Mouse (Mus musculus): Measurements from ENCODE around the gene D6Wsu163e. TPM values are rescaled to one million over a fixed set of nuclear protein-coding genes. Genes with fewer than 3 reads are reported as not detected.

D6Wsu163e gene
- polyA plus RNA-seq, 1 experiment, result 4.4 TPM

GRCm38 (mm10) chr6:127005646-127006045 is 65.9 kb downstream of the D6Wsu163e start:
- H3K4me3 ChIP-seq (ENCODE audit: extremely low read depth, insufficient read depth, insufficient read length), result no peak overlapping the region
- no peak overlapping the region for H3K27ac ChIP-seq (ENCODE audit: insufficient read depth, low read length)
- H3K4me1 ChIP-seq (ENCODE audit: control insufficient read depth, insufficient read depth, insufficient read length), result no peaks in the 10 kb centered on the region
- 80% methylated on average over 3 of the region's 3 CpGs for WGBS
- DNase-seq (ENCODE audit: low read depth in 1 of 2, low spot score in 2 of 2), result no peak
- H3K27me3 ChIP-seq (ENCODE audit: control insufficient read depth, insufficient read depth, low read length), result no peaks in the 10 kb centered on the region
- H3K36me3 ChIP-seq (ENCODE audit: control insufficient read depth, insufficient read depth, low read length), result no peaks in the 10 kb centered on the region
- TF ChIP-seq CTCF (IDR thresholded peaks at IDR 0.05; ENCODE audit: extremely low read depth, insufficient read depth, insufficient read length, insufficient replicate concordance) (no peak), POLR2A (IDR thresholded peaks at IDR 0.05; ENCODE audit: low read depth, low read length) (no peak)

- WGBS, result 87% methylated on average over 3 of the region's 3 CpGs
- no peak for DNase-seq (ENCODE audit: low read depth in 1 of 2, low spot score in 2 of 2)
- no peaks in the 10 kb centered on the region for H3K36me3 ChIP-seq (ENCODE audit: control insufficient read depth, insufficient read depth, low read length)
- no peak overlapping the region for H3K4me3 ChIP-seq (ENCODE audit: extremely low read depth, insufficient read depth, insufficient read length)
- H3K27ac ChIP-seq (ENCODE audit: insufficient read depth, low read length), result no peak overlapping the region
- H3K4me1 ChIP-seq (ENCODE audit: control insufficient read depth, insufficient read depth, insufficient read length), result no peaks in the 10 kb centered on the region
- TF ChIP-seq CTCF (IDR thresholded peaks at IDR 0.05; ENCODE audit: extremely low read depth, insufficient read depth, insufficient read length, insufficient replicate concordance) (no peak), POLR2A (IDR thresholded peaks at IDR 0.05; ENCODE audit: low read depth, low read length) (no peak)
- H3K27me3 ChIP-seq (ENCODE audit: control insufficient read depth, insufficient read depth, low read length), result no peaks in the 10 kb centered on the region
These were observed 66.8 kb downstream of the D6Wsu163e start for GRCm38 (mm10) chr6:127006551-127006950.

GRCm38 (mm10) chr6:127010021-127010420 is 70.3 kb downstream of the D6Wsu163e start:
- TF ChIP-seq POLR2A (IDR thresholded peaks at IDR 0.05; ENCODE audit: low read depth, low read length), result no peak
- WGBS, result 93% methylated on average over 13 of the region's 13 CpGs
- no peak overlapping the region for H3K4me3 ChIP-seq (ENCODE audit: extremely low read depth, insufficient read depth, insufficient read length)
- no peaks in the 10 kb centered on the region for H3K27me3 ChIP-seq (ENCODE audit: control insufficient read depth, insufficient read depth, low read length)
- DNase-seq (ENCODE audit: low read depth in 1 of 2, low spot score in 2 of 2), result no peak
- H3K4me1 ChIP-seq (ENCODE audit: control insufficient read depth, insufficient read depth, insufficient read length), result no peaks in the 10 kb centered on the region
- no peaks in the 10 kb centered on the region for H3K36me3 ChIP-seq (ENCODE audit: control insufficient read depth, insufficient read depth, low read length)
- no peak overlapping the region for H3K27ac ChIP-seq (ENCODE audit: insufficient read depth, low read length)

- H3K36me3 ChIP-seq (ENCODE audit: control insufficient read depth, insufficient read depth, low read length), result no peaks in the 10 kb centered on the region
- DNase-seq (ENCODE audit: low read depth in 1 of 2, low spot score in 2 of 2), result no peak
- H3K4me3 ChIP-seq (ENCODE audit: extremely low read depth, insufficient read depth, insufficient read length), result no peak overlapping the region
- H3K27ac ChIP-seq (ENCODE audit: insufficient read depth, low read length), result no peak overlapping the region
- H3K4me1 ChIP-seq (ENCODE audit: control insufficient read depth, insufficient read depth, insufficient read length), result no peaks in the 10 kb centered on the region
- WGBS, result 78% methylated on average over 13 of the region's 13 CpGs
- no peak for TF ChIP-seq POLR2A (IDR thresholded peaks at IDR 0.05; ENCODE audit: low read depth, low read length)
- no peak for TF ChIP-seq CTCF (IDR thresholded peaks at IDR 0.05; ENCODE audit: extremely low read depth, insufficient read depth, insufficient read length, insufficient replicate concordance)
- H3K27me3 ChIP-seq (ENCODE audit: control insufficient read depth, insufficient read depth, low read length), result no peaks in the 10 kb centered on the region
These were observed 72.3 kb downstream of the D6Wsu163e start for GRCm38 (mm10) chr6:127011947-127012535.

GRCm38 (mm10) chr6:127014906-127015770 is 75.4 kb downstream of the D6Wsu163e start, which contains the start of gene Fgf6:
Fgf6 (plus strand) TSS chr6:127015586.
- no peak for DNase-seq (ENCODE audit: low read depth in 1 of 2, low spot score in 2 of 2)
- Histone ChIP-seq H3K4me3 (ENCODE audit: extremely low read depth, insufficient read depth, insufficient read length) (no peak within 1 kb of the TSS), H3K4me1 (ENCODE audit: control insufficient read depth, insufficient read depth, insufficient read length) (no peaks in the 10 kb centered on the region), H3K36me3 (ENCODE audit: control insufficient read depth, insufficient read depth, low read length) (no peaks in the 10 kb centered on the region), H3K27me3 (ENCODE audit: control insufficient read depth, insufficient read depth, low read length) (no peaks in the 10 kb centered on the region), H3K27ac (ENCODE audit: insufficient read depth, low read length) (no peak within 1 kb of the TSS)
- TF ChIP-seq POLR2A (IDR thresholded peaks at IDR 0.05; ENCODE audit: low read depth, low read length) (no peak), CTCF (IDR thresholded peaks at IDR 0.05; ENCODE audit: extremely low read depth, insufficient read depth, insufficient read length, insufficient replicate concordance) (no peak)
- 86% methylated on average over 26 of the region's 26 CpGs for WGBS

- WGBS, result 18% methylated on average over 6 of the region's 6 CpGs
- H3K36me3 ChIP-seq (ENCODE audit: control insufficient read depth, insufficient read depth, low read length), result no peaks in the 10 kb centered on the region
- no peak overlapping the region for H3K4me3 ChIP-seq (ENCODE audit: extremely low read depth, insufficient read depth, insufficient read length)
- no peak for DNase-seq (ENCODE audit: low read depth in 1 of 2, low spot score in 2 of 2)
- TF ChIP-seq POLR2A (IDR thresholded peaks at IDR 0.05; ENCODE audit: low read depth, low read length), result no peak
- no peak for TF ChIP-seq CTCF (IDR thresholded peaks at IDR 0.05; ENCODE audit: extremely low read depth, insufficient read depth, insufficient read length, insufficient replicate concordance)
- H3K4me1 ChIP-seq (ENCODE audit: control insufficient read depth, insufficient read depth, insufficient read length), result no peaks in the 10 kb centered on the region
- no peaks in the 10 kb centered on the region for H3K27me3 ChIP-seq (ENCODE audit: control insufficient read depth, insufficient read depth, low read length)
- H3K27ac ChIP-seq (ENCODE audit: insufficient read depth, low read length), result no peak overlapping the region
These were observed 79.5 kb downstream of the D6Wsu163e start for GRCm38 (mm10) chr6:127019254-127019653.

GRCm38 (mm10) chr6:127020431-127020830 is 80.7 kb downstream of the D6Wsu163e start:
- DNase-seq (ENCODE audit: low read depth in 1 of 2, low spot score in 2 of 2), result no peak
- Histone ChIP-seq H3K27me3 (ENCODE audit: control insufficient read depth, insufficient read depth, low read length) (no peaks in the 10 kb centered on the region), H3K4me3 (ENCODE audit: extremely low read depth, insufficient read depth, insufficient read length) (no peak overlapping the region), H3K27ac (ENCODE audit: insufficient read depth, low read length) (no peak overlapping the region), H3K4me1 (ENCODE audit: control insufficient read depth, insufficient read depth, insufficient read length) (no peaks in the 10 kb centered on the region), H3K36me3 (ENCODE audit: control insufficient read depth, insufficient read depth, low read length) (no peaks in the 10 kb centered on the region)
- TF ChIP-seq CTCF (IDR thresholded peaks at IDR 0.05; ENCODE audit: extremely low read depth, insufficient read depth, insufficient read length, insufficient replicate concordance) (no peak), POLR2A (IDR thresholded peaks at IDR 0.05; ENCODE audit: low read depth, low read length) (no peak)
- WGBS, result 53% methylated on average over 13 of the region's 13 CpGs
